Mouse (Mus musculus) thymus, postnatal 0 days (tissue): ENCODE data around the gene Msl2. TPM values are rescaled to one million over a fixed set of nuclear protein-coding genes. Genes with fewer than 3 reads are reported as not detected.
A peak's percentile ranks its signal among the peaks of the same experiment; 100 is the strongest.

ENCODE experiments used
- DNase-seq: peaks from one replicate; pipeline ENCODE4 v3.0.0-alpha.2; 2015; ENCODE audit warnings: low spot score
- polyA plus RNA-seq: library from polyadenylated mRNA; unstranded; fragments of >200 nt; fragmentation: Nextera tagmentation; extraction: Ambion mirVana; gene quantifications from 2 replicates; pipeline ENCODE4 v1.2.1, GENCODE M21; 2015

Msl2 gene
- polyA plus RNA-seq, 1 experiment from 2014 or later = 11.7 TPM

GRCm38 (mm10) chr9:101074332-101075021 lies 576 bp downstream of the Msl2 start:
- DNase-seq = peak; percentile 89

- peak; percentile 67 for DNase-seq
Observed at GRCm38 (mm10) chr9:101075091-101075581, 1.2 kb downstream of the Msl2 start.

- DNase-seq = no peak
Observed at GRCm38 (mm10) chr9:101075694-101076093, 1.8 kb downstream of the Msl2 start.

GRCm38 (mm10) chr9:101076095-101076875 lies 2.4 kb downstream of the Msl2 start:
- DNase-seq = peak; percentile 15

- no peak for DNase-seq
Observed at GRCm38 (mm10) chr9:101077486-101077885, 3.6 kb downstream of the Msl2 start.

- DNase-seq = peak; percentile 47
Observed at GRCm38 (mm10) chr9:101078579-101078978, 4.7 kb downstream of the Msl2 start.

- DNase-seq = no peak
Observed at GRCm38 (mm10) chr9:101080046-101080685, 6.3 kb downstream of the Msl2 start.

GRCm38 (mm10) chr9:101083728-101084127 lies 9.8 kb downstream of the Msl2 start:
- DNase-seq = no peak

- no peak for DNase-seq
Observed at GRCm38 (mm10) chr9:101095425-101095824, 21.5 kb downstream of the Msl2 start.

GRCm38 (mm10) chr9:101096461-101096860 lies 22.6 kb downstream of the Msl2 start:
- DNase-seq = no peak

GRCm38 (mm10) chr9:101097542-101097941 lies 23.6 kb downstream of the Msl2 start:
- DNase-seq = no peak

- DNase-seq = no peak
Observed at GRCm38 (mm10) chr9:101099445-101099844, 25.5 kb downstream of the Msl2 start.

- DNase-seq = no peak
Observed at GRCm38 (mm10) chr9:101100163-101100562, 26.3 kb downstream of the Msl2 start.

GRCm38 (mm10) chr9:101101547-101101946 lies 27.6 kb downstream of the Msl2 start:
- DNase-seq = no peak

- DNase-seq = no peak
Observed at GRCm38 (mm10) chr9:101102288-101102687, 28.4 kb downstream of the Msl2 start.

- no peak for DNase-seq
Observed at GRCm38 (mm10) chr9:101104931-101105330, 31.0 kb downstream of the Msl2 start.

- DNase-seq = no peak
Observed at GRCm38 (mm10) chr9:101105735-101106134, 31.8 kb downstream of the Msl2 start.

- no peak for DNase-seq
Observed at GRCm38 (mm10) chr9:101107386-101107785, 33.5 kb downstream of the Msl2 start.

- no peak for DNase-seq
Observed at GRCm38 (mm10) chr9:101110013-101110412, 36.1 kb downstream of the Msl2 start.

GRCm38 (mm10) chr9:101113317-101113716 lies 39.4 kb downstream of the Msl2 start:
- no peak for DNase-seq

GRCm38 (mm10) chr9:101114182-101114884 lies 40.4 kb downstream of the Msl2 start:
- no peak for DNase-seq
